Mouse (Mus musculus) heart, postnatal 0 days (tissue): Measurements from ENCODE around the gene Ptprcap. TPM values are rescaled to one million over a fixed set of nuclear protein-coding genes. Genes with fewer than 3 reads are reported as not detected.

Experiments
- ATAC-seq: fragments of 200-750 bp; cut with Nextera tagmentation; 2 replicates; pipeline ENCODE4 v1.8.0; 2017; ENCODE audit warnings: low read depth, moderate number of reproducible peaks, moderate library complexity; ENCODE audit not compliant: insufficient read depth
- DNase-seq: peaks from one replicate; pipeline ENCODE4 v3.0.0-alpha.2; 2016; ENCODE audit warnings: low spot score
- H3K27ac ChIP-seq: fragments of 300-500 bp; sonication (generic); 2 replicates; pipeline ENCODE4 v1.5.1; 2014; ENCODE audit warnings: low read depth, mild to moderate bottlenecking
- H3K27me3 ChIP-seq: fragments of 300-500 bp; sonication (generic); 2 replicates; pipeline ENCODE4 v1.6.1; 2014; ENCODE audit warnings: low read length, mixed read lengths; ENCODE audit not compliant: control insufficient read depth, insufficient read depth
- H3K36me3 ChIP-seq: fragments of 300-500 bp; sonication (generic); replicated peaks from 2 replicates; pipeline ENCODE4 v1.6.1; 2014; ENCODE audit warnings: low read length, mixed read lengths; ENCODE audit not compliant: control insufficient read depth, insufficient read depth
- H3K4me1 ChIP-seq: fragments of 300-500 bp; sonication (generic); 2 replicates; pipeline ENCODE4 v1.6.1; 2014; ENCODE audit warnings: antibody characterized with exemption; ENCODE audit not compliant: control insufficient read depth, insufficient read depth
- H3K4me2 ChIP-seq: fragments of 300-500 bp; sonication (generic); 2 replicates; pipeline ENCODE4 v1.6.1; 2014; ENCODE audit warnings: low read depth, mild to moderate bottlenecking, low read length, moderate library complexity
- H3K4me3 ChIP-seq: fragments of 300-500 bp; sonication (generic); 2 replicates; pipeline ENCODE4 v1.5.1; 2014; ENCODE audit warnings: low read depth, low read length
- H3K9ac ChIP-seq: fragments of 300-500 bp; sonication (generic); replicated peaks from 2 replicates; pipeline ENCODE4 v1.6.1; 2014; ENCODE audit warnings: low read depth, low read length, mixed read lengths
- H3K9me3 ChIP-seq: fragments of 300-500 bp; sonication (generic); replicated peaks from 2 replicates; pipeline ENCODE4 v1.6.1; 2016; ENCODE audit warnings: low read length; ENCODE audit not compliant: control insufficient read depth
- CTCF ChIP-seq: IDR thresholded peaks from 2 replicates; pipeline ENCODE4 v1.5.1; 2016; ENCODE audit warnings: antibody characterized with exemption, control low read depth, low read depth
- EP300 ChIP-seq: IDR thresholded peaks from 2 replicates; pipeline ENCODE4 v1.6.1; 2016; ENCODE audit warnings: antibody characterized with exemption, low read depth
- WGBS: fragments of 180-500 bp; shearing (Covaris S2); extraction: QIAGEN DNeasy Blood & Tissue Kit; methylation state at CpG from one replicate; pipeline ENCODE4 v1.1.7; 2014; 5-methylcytosine and 5-hydroxymethylcytosine counted together
- polyA plus RNA-seq: library from polyadenylated mRNA; unstranded; fragments of >200 nt; fragmentation: Nextera tagmentation; extraction: Ambion mirVana; gene quantifications from 2 replicates; pipeline ENCODE4 v1.2.1, GENCODE M21; 2015
- total RNA-seq: library from RNA; depleted of rRNA; stranded (reverse); fragments of >200 nt; gene quantifications from 2 replicates; pipeline ENCODE4 v1.2.3, GENCODE M21; 2014; ENCODE audit warnings: low replicate concordance

Gene Ptprcap
- total and polyA plus RNA-seq, 2 experiments from 2014 or later: 0.46 TPM; not detected in 1

GRCm38 (mm10) chr19:4115816-4116215, 37.6 kb upstream of the Ptprcap start:
- Histone ChIP-seq H3K9me3 (no peaks in the 10 kb centered on the region), H3K36me3 (peaks cover 53% of the 10 kb centered on the region)
- TF ChIP-seq CTCF: no peak
- TF ChIP-seq EP300: no peak

GRCm38 (mm10) chr19:4117006-4117405, 36.4 kb upstream of the Ptprcap start:
- ATAC-seq: no peak
- Histone ChIP-seq H3K9ac (no peak overlapping the region), H3K4me3 (no peak overlapping the region), H3K9me3 (no peaks in the 10 kb centered on the region), H3K36me3 (peaks cover 44% of the 10 kb centered on the region), H3K27ac (no peak overlapping the region), H3K27me3 (no peaks in the 10 kb centered on the region), H3K4me1 (peaks cover 19% of the 10 kb centered on the region), H3K4me2 (no peak overlapping the region)
- 97% methylated on average over 7 of the region's 7 CpGs for WGBS
- TF ChIP-seq CTCF (no peak), EP300 (no peak)
- no peak for DNase-seq

More at GRCm38 (mm10) chr19:4115816-4116215, 37.6 kb upstream of the Ptprcap start:
- Histone ChIP-seq H3K9ac (no peak overlapping the region), H3K4me1 (peaks cover 16% of the 10 kb centered on the region), H3K27me3 (no peaks in the 10 kb centered on the region), H3K4me3 (no peak overlapping the region), H3K27ac (no peak overlapping the region), H3K4me2 (no peak overlapping the region)
- DNase-seq (no peak), ATAC-seq (no peak)
- 88% methylated on average over 11 of the region's 11 CpGs for WGBS

DNA sequence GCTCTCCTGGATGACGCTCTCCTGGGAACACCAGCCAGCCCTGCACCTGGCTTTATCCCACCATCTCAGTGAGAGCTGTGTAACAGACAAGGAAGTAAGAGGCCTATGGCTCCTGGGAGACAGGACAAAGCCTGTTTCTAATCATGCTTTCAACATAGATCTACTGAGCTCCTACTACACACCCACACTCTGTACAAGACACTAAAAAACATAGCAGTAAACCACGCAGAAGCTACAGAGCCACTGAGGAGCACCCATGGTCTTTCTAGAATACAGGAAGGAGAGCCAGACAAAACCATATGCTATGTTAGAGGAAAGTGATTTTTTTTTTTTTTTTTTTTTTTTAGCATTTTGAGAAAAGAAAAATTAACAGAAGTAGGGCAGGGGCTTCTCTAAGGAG, 35.1 kb upstream of the Ptprcap start:
- Histone ChIP-seq H3K4me3 (no peak overlapping the region), H3K36me3 (peaks cover 35% of the 10 kb centered on the region), H3K27ac (no peak overlapping the region), H3K4me1 (peaks cover 13% of the 10 kb centered on the region), H3K9me3 (no peaks in the 10 kb centered on the region), H3K4me2 (no peak overlapping the region), H3K9ac (no peak overlapping the region), H3K27me3 (no peaks in the 10 kb centered on the region)
- DNase-seq (no peak), ATAC-seq (no peak)
- TF ChIP-seq CTCF (no peak), EP300 (no peak)
- 92% methylated on average over 2 of the region's 2 CpGs for WGBS

- TF ChIP-seq EP300 (no peak), CTCF (no peak)
- WGBS: 77% methylated on average over 6 of the region's 6 CpGs
- no peak overlapping the region for H3K4me3 ChIP-seq
- no peak overlapping the region for H3K4me2 ChIP-seq
- no peak for DNase-seq
- H3K9ac ChIP-seq: no peak overlapping the region
- H3K4me1 ChIP-seq: peaks cover 9% of the 10 kb centered on the region; the same call in 1 of the 2 replicates
- no peak overlapping the region for H3K27ac ChIP-seq
- H3K27me3 ChIP-seq: no peaks in the 10 kb centered on the region
- no peak for ATAC-seq
- H3K36me3 ChIP-seq: peaks cover 27% of the 10 kb centered on the region
- no peaks in the 10 kb centered on the region for H3K9me3 ChIP-seq
Measured at GRCm38 (mm10) chr19:4119716-4120487, 33.5 kb upstream of the Ptprcap start.

- 87% methylated on average over 2 of the region's 2 CpGs for WGBS
Measured at GRCm38 (mm10) chr19:4120496-4120895, 32.9 kb upstream of the Ptprcap start.

More at GRCm38 (mm10) chr19:4120496-4120895, 32.9 kb upstream of the Ptprcap start:
- H3K9me3 ChIP-seq: no peaks in the 10 kb centered on the region
- peak overlapping the region; percentile 57 for H3K4me2 ChIP-seq
- DNase-seq (no peak), ATAC-seq (no peak)
- H3K36me3 ChIP-seq: peaks cover 21% of the 10 kb centered on the region
- no peak overlapping the region for H3K9ac ChIP-seq
- TF ChIP-seq CTCF (no peak), EP300 (no peak)
- no peak overlapping the region for H3K27ac ChIP-seq
- peaks cover 9% of the 10 kb centered on the region; the same call in 1 of the 2 replicates for H3K4me1 ChIP-seq
- no peaks in the 10 kb centered on the region for H3K27me3 ChIP-seq
- no peak overlapping the region for H3K4me3 ChIP-seq
